Mouse (Mus musculus): Measurements from ENCODE around the gene Rap1gap2.
"Not testable (repeated sequence)": the region's sequence is repeated elsewhere in the genome, so short reads cannot be mapped to it uniquely, and the experiment has no call there.

Gene Rap1gap2

DNA sequence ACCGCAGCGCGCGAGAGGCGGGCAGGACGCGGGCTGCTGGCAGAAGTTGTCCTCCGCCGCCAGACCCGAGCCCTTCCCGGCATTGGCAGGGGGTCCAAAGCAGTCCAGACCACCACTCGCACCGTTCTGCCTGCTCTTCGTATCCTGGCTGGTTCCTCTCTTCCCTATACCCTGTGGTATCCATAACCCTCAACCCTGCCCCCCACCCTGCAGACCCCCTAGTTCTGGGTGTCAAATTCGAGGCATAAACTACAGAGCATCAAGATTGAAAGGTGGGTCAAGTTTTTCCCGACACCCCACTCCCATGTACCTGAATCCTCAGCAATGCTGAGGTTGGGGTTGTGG, 9.2 kb upstream of the Rap1gap2 start:
- no peak for DNase-seq

GRCm38 (mm10) chr11:74619201-74619955, 8.7 kb upstream of the Rap1gap2 start, which contains the start of gene Ccdc92b:
TSS of gene Ccdc92b (plus strand) at chr11:74619605.
- peak; percentile 94 for DNase-seq

DNA sequence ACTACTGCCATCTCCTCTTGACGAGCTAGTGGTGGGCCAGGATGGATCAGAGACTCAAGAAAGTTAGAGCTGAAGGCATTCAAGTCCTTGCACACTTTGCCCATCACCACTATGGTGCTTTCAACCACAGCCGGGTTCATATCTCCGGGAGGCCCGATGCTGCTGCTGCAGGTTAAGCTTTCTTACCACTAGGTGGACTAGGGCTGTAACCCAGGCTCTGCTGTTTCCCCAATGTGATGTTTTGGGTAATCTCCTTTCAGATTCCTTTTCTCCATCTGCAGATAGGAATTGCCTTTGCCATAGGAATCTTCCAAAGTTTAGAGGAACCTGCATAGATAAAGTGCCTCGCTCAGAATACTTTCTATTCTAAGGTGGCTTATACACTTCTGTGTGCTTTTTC, 4.9 kb upstream of the Rap1gap2 start:
- no peak for DNase-seq

DNA sequence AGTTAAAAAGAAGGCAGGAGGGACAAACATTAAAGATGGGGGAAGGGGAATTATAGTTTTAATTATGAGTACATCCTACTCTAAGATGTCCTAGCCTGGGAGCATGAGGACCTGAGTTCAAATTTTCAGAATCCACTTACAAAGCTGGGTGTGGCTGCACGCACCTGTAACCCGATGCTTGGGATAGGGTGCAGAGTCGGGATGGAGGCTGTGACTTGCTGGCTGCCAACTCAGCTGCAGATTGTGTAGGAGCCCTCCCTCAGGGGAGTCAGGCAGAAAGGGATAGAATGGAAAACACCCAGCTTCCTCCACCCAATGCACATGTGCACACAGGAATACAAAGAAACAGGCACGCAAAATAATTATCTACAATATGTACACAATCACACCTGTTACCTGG, 2.7 kb upstream of the Rap1gap2 start:
- DNase-seq: no peak

- no peak for DNase-seq
These were observed 722 bp upstream of the Rap1gap2 start for GRCm38 (mm10) chr11:74611437-74611836.

GRCm38 (mm10) chr11:74610068-74610467, 647 bp downstream of the Rap1gap2 start:
- DNase-seq: no peak

DNA sequence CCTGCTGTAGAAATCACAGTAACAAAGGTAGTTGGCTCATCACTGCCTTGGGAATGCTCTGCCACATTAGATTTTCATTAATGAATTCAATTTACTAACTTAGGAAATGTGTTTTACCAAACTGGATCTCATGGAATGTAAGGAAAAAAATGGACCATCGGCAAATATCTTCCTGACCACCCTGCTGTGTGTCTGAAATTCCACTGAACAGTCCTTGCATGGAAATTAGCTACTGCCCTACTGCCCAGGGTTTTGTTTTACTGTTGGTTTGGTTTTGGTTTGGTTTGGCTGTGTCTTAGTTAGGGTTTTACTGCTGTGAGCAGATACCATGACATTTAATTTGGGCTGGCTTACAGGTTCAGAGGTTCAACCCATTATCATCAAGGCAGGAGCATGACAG, 8.4 kb downstream of the Rap1gap2 start:
- DNase-seq: no peak

GRCm38 (mm10) chr11:74597990-74598337, 12.8 kb downstream of the Rap1gap2 start:
- no peak for DNase-seq

GRCm38 (mm10) chr11:74597283-74597989, 13.3 kb downstream of the Rap1gap2 start:
- no peak for DNase-seq

DNA sequence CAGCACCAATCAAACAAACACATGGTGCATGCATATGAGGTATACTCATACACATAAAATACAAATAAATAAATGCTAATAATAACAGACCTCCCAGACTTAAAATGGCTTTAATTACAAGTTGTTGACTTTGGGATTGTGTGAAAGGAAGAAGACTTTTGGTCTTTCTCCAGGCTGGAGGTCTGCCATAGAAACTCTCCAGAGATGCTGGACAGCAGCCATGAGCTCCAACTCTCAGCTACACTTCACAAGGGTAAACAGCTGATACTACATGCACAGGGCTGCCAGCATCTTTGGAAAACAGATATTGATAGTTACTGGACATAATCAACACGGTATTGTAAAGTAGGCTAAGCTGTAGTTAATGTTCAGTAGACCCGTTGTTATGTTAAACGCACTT, 18.5 kb downstream of the Rap1gap2 start:
- no peak for DNase-seq

DNA sequence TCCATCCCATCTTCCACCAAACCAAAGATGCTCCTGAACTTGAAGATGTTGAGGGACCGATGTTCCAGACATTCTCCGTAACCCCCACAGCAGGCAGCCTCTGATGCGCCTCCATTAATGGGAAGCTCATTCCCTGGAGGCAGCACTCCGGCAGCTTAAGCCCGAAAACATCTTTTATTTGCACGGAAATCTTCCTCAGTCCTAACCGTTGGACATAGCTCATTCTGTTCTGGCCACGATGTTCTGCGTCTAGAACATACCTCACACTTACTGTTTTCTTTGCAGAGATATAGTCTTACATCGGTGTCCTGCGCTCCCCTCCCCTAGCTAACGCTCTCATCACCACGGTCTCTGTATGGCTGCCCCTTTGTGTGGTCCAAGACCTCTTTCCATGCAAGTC, 20.0 kb downstream of the Rap1gap2 start:
- DNase-seq: no peak

GRCm38 (mm10) chr11:74590239-74590596, 20.5 kb downstream of the Rap1gap2 start:
- no peak for DNase-seq

GRCm38 (mm10) chr11:74589401-74590238, 21.1 kb downstream of the Rap1gap2 start:
- DNase-seq: no peak

DNA sequence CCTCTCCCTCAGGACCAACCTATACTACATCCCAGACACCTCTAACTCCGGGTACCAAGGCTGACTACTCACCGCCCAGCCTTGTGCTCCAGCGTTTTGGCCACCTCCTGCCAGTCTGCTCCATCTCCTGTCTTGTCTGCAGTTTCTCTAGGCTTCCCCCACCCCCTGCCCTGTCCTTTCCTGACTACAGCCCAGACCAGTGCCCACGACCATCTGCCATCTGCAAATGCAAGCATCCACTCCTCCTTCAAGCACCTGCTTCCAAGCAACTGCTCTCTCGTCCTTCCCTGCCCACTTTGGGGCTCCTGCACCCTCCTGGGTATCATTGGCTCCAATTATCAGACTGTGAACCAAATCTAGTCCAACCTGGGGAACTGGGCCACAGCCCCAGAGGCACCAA, 24.3 kb downstream of the Rap1gap2 start:
- no peak for DNase-seq

GRCm38 (mm10) chr11:74584946-74585723, 25.6 kb downstream of the Rap1gap2 start:
- DNase-seq: no peak

GRCm38 (mm10) chr11:74583824-74584349, 26.8 kb downstream of the Rap1gap2 start:
- no peak for DNase-seq

GRCm38 (mm10) chr11:74582464-74582863, 28.3 kb downstream of the Rap1gap2 start:
- no peak for DNase-seq

GRCm38 (mm10) chr11:74581333-74581732, 29.4 kb downstream of the Rap1gap2 start:
- DNase-seq: not testable (repeated sequence)

DNA sequence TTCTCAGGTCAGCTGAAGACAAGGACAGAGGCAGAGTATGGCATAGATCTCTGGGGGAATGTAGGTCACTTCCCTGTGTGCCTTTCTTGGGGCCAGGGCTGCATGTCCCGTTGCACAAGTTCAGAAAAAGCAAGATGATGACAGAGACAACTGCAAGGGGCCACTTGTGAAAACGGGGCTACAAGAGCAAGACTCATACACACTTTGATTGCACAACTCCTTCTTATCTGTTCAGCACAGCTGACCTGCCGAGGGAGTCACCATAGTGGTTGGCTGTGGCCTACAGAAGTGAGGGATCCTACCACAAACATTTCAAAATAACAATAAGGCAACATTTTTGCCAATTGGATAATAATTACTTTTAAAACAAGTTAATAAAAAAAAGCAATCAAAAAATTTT, 33.6 kb downstream of the Rap1gap2 start:
- DNase-seq: no peak

- DNase-seq: peak; percentile 95
These were observed 34.8 kb downstream of the Rap1gap2 start for GRCm38 (mm10) chr11:74575940-74576339.

DNA sequence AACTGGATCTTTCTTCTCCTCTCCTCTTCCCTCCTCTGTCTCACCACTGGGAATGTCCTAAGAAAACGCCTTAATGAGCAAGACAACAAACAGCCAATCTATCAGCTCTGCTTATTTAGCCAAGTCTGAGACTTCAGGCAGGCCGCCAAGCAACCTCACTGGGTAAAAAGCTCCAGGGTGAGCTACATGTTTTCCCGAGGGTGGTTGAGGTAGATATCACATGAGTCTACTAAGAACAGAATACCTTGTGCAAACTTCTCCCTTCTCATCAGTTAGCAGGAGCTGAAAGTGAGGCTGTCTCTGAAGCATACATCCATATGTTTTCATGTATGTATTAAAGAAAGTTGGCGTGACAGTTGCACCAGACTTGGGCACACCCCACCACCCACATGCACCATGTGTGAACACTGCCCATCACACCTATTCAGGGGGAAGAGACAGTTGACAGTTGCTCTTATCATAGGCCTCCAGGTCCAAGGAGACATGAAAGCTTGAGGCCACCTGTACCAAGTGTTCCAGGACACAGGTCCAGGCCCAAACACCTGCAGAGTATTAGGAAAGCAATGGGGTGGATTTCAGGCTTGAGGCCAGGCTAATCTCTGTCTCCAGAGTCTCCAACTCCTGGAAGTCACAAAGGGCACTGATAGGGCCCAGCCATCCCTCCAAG, 35.8 kb downstream of the Rap1gap2 start:
- DNase-seq: no peak

- DNase-seq: peak; percentile 97
These were observed 38.2 kb downstream of the Rap1gap2 start for GRCm38 (mm10) chr11:74572459-74573061.

Data from heart, adult 11 months (tissue).